Comparison of ENCODE assay signal across 19 mouse cellular contexts in genomic region chr16:52044985-52045384, GRCm38 (mm10). TPM values are rescaled to one million over a fixed set of nuclear protein-coding genes. Genes with fewer than 3 reads are reported as not detected.
DNase-seq lines count a peak whose midpoint lies in the region; ATAC-seq lines count a peak whose summit lies in the region.
"Had no signal": no experiment of that assay in that cellular context is flagged by ENCODE, and none has a peak within 500 bp of the region (broad histone marks: within the 10 kb centered on the region; RNA-seq: fewer than 3 reads in every experiment).

No protein-coding gene starts in this region.

- H3K9me3 ChIP-seq in liver, embryonic 13.5 days (replicated peaks), result no peaks in the 10 kb centered on the region
- no peaks in the 10 kb centered on the region for H3K9me3 ChIP-seq in liver, embryonic 12.5 days (replicated peaks)
- H3K9me3 ChIP-seq: embryonic facial prominence, embryonic 12.5 days; forebrain, embryonic 15.5 days; heart, embryonic 13.5 days; hindbrain, embryonic 12.5 days; intestine, embryonic 15.5 days had no signal

- H3K36me3 ChIP-seq in liver, embryonic 13.5 days, result 0 out of 2 replicates have a peak, but pooled peaks cover 7% of the 10 kb centered on the region
- peaks cover 14% of the 10 kb centered on the region for H3K36me3 ChIP-seq in liver, embryonic 12.5 days

- no peak overlapping the region for H3K9ac ChIP-seq in liver, embryonic 13.5 days
- no peak overlapping the region for H3K9ac ChIP-seq in liver, embryonic 12.5 days
- H3K9ac ChIP-seq: embryonic facial prominence, embryonic 12.5 days; forebrain, embryonic 15.5 days; heart, embryonic 13.5 days; hindbrain, embryonic 12.5 days; intestine, embryonic 15.5 days had no signal

- WGBS in liver, embryonic 13.5 days (ENCODE audit: insufficient replicate concordance), result 21% methylated on average over 4 of the region's 4 CpGs
- 33% methylated on average over 4 of the region's 4 CpGs for WGBS in liver, embryonic 12.5 days (ENCODE audit: insufficient replicate concordance)

- no peak overlapping the region for H3K27ac ChIP-seq in liver, embryonic 13.5 days
- no peak overlapping the region for H3K27ac ChIP-seq in liver, embryonic 12.5 days
- H3K27ac ChIP-seq: embryonic facial prominence, embryonic 12.5 days; forebrain, embryonic 15.5 days; heart, embryonic 13.5 days; hindbrain, embryonic 12.5 days; hindbrain, postnatal 0 days; intestine, embryonic 15.5 days had no signal

- no peak overlapping the region for H3K4me2 ChIP-seq in liver, embryonic 13.5 days
- H3K4me2 ChIP-seq in liver, embryonic 12.5 days, result no peak overlapping the region
- H3K4me2 ChIP-seq: embryonic facial prominence, embryonic 12.5 days; forebrain, embryonic 15.5 days; heart, embryonic 13.5 days; hindbrain, embryonic 12.5 days; intestine, embryonic 15.5 days had no signal

- ATAC-seq in liver, embryonic 13.5 days (ENCODE audit: low read depth), result peak; percentile 39; the same call in 1 of the 2 replicates
- no peak for ATAC-seq in liver, embryonic 12.5 days
- peak; percentile 51 for ATAC-seq in CD4-positive, CD25-positive, alpha-beta regulatory T cell, adult 4 months
- ATAC-seq in activated CD4-positive, CD25-positive, alpha-beta regulatory T cell, adult 4 months, result peak; percentile 52
- ATAC-seq in megakaryocyte-erythroid progenitor cell, adult 5-6 weeks (replicated peaks; ENCODE audit: low FRiP score, low TSS enrichment, poor library complexity, severe bottlenecking), result peak; percentile 82
- ATAC-seq: forebrain, embryonic 15.5 days; hindbrain, postnatal 0 days; intestine, embryonic 15.5 days; Patski had no signal

- intact Hi-C loops in heart, postnatal 25 days (cut with DNase I), result no loop called here

- H3K27me3 ChIP-seq in liver, embryonic 13.5 days, result no peaks in the 10 kb centered on the region
- H3K27me3 ChIP-seq in liver, embryonic 12.5 days (replicated peaks), result no peaks in the 10 kb centered on the region
- H3K27me3 ChIP-seq: embryonic facial prominence, embryonic 12.5 days; forebrain, embryonic 15.5 days; hindbrain, embryonic 12.5 days; intestine, embryonic 15.5 days; Patski had no signal

- DNase-seq in liver, embryonic 13.5 days, result no peak
- no peak for DNase-seq in gastrocnemius, postnatal 4 days (ENCODE audit: low spot score in 2 of 2)
- no peak for DNase-seq in heart, postnatal 25 days (ENCODE audit: low spot score)
- DNase-seq: adrenal gland, adult 2 months; adrenal gland, postnatal 25 days; cerebellum, adult 2 months; cerebellum, postnatal 14 days; heart, postnatal 4 days had no signal

- H3K4me1 ChIP-seq in liver, embryonic 13.5 days (replicated peaks), result peaks cover 7% of the 10 kb centered on the region
- H3K4me1 ChIP-seq in liver, embryonic 12.5 days, result peaks cover 6% of the 10 kb centered on the region; the same call in 1 of the 2 replicates
- H3K4me1 ChIP-seq: embryonic facial prominence, embryonic 12.5 days; intestine, embryonic 15.5 days had no signal

- H3K4me3 ChIP-seq in liver, embryonic 13.5 days (replicated peaks), result no peak overlapping the region
- H3K4me3 ChIP-seq in liver, embryonic 12.5 days, result no peak overlapping the region
- H3K4me3 ChIP-seq: embryonic facial prominence, embryonic 12.5 days; forebrain, embryonic 15.5 days; heart, embryonic 13.5 days; hindbrain, embryonic 12.5 days; intestine, embryonic 15.5 days had no signal

RNA-seq across cellular contexts. Expression of gene Cblb, which starts 14.0 kb away (rescaled TPM):
- polyA plus RNA-seq in liver, embryonic 13.5 days (2015; fragmentation: Nextera tagmentation; extraction: Ambion mirVana), result 1.2 and 2.1 TPM in 2 replicates
- 3.4 and 3.7 TPM in 2 replicates for polyA plus RNA-seq in liver, embryonic 12.5 days (2016; fragmentation: Nextera tagmentation; extraction: Ambion mirVana)
- 10 to 100 TPM; 42.2 to 42.6 TPM for polyA plus RNA-seq in CD4-positive, CD25-positive, alpha-beta regulatory T cell, adult 4 months (2017; shearing (Covaris generic))
- 10 to 100 TPM; 37.4 to 38.3 TPM for polyA plus RNA-seq in activated CD4-positive, CD25-positive, alpha-beta regulatory T cell, adult 4 months (2017; shearing (Covaris generic))
- 19.9 and 21.9 TPM in 2 replicates for total RNA-seq in megakaryocyte-erythroid progenitor cell, adult 5-6 weeks (2014; fragmentation: Nextera tagmentation)
- 8.8 and 10.2 TPM in 2 replicates for total RNA-seq in megakaryocyte-erythroid progenitor cell, adult 5-6 weeks (2017)
- total RNA-seq in gastrocnemius, postnatal 4 days (2021), result 10 to 100 TPM; 28.2 to 28.7 TPM
- total RNA-seq in heart, postnatal 25 days (2021), result 10 to 100 TPM; 14.2 to 16.1 TPM
